Mouse (Mus musculus) left cerebral cortex, postnatal 4 days (tissue): Measurements from ENCODE around the gene Hid1. TPM values are rescaled to one million over a fixed set of nuclear protein-coding genes. Genes with fewer than 3 reads are reported as not detected.

ENCODE experiments used
- DNase-seq: peaks from one replicate; pipeline ENCODE4 v3.0.0-alpha.2; 2022
- intact Hi-C: fragments of 180-260 bp; cut with DNase I; formaldehyde crosslinking; loops from one replicate; pipeline ENCODE4 v1.15.1; 2025
- total RNA-seq, 2 experiments: library from RNA; stranded (reverse); gene quantifications; 2 replicates each; pipeline ENCODE4 v1.2.3; 2021

Gene Hid1
- total RNA-seq, 2 experiments from 2014 or later = 72.7 to 80.6 TPM

DNA sequence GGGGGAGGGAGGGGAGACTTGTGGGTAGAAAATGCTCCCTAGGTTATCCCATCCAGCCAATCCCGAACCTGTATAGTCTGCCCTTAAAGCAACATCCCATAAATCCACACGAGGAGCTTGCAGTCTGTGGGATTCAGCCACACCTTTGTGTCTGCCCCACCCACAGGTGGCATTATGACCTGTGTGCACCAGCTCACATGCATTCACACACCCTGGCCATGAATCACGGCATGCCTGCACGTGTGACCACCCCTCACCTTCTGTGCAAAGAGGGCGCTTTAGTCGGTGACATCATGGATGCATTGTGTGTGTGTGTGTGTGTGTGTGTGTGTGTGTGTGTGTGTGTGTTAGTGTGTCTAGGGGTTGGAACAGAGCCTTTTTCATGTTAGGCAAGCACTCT, 25.7 kb downstream of the Hid1 start:
- no peak for DNase-seq
- intact Hi-C loops = no loop called here

- no peak for DNase-seq
- intact Hi-C loops = no loop called here
These were observed 26.3 kb downstream of the Hid1 start for GRCm38 (mm10) chr11:115341246-115341645.

DNA sequence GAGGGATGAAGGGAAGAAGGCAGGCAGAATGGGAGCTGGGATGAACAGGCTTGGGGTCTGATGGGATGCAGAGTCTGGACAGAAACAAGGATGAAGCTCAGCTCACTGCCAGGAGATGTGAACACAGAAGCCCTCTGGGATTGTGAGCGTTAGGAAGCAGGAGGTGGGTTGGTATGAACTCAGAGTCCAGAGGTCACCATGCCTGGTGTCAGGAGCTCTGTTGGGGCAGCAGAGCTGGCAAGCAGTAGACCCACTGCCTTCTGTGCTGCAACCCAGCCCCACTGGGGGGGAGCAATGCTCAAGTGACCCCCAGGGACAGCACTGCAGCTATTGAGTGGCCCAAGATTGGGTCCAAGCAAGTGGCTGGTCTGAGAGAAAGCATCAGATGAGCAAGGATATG, 29.7 kb downstream of the Hid1 start:
- intact Hi-C loops = no loop called here
- DNase-seq = no peak

- intact Hi-C loops = no loop called here
- no peak for DNase-seq
These were observed 30.2 kb downstream of the Hid1 start for GRCm38 (mm10) chr11:115337350-115337749.

DNA sequence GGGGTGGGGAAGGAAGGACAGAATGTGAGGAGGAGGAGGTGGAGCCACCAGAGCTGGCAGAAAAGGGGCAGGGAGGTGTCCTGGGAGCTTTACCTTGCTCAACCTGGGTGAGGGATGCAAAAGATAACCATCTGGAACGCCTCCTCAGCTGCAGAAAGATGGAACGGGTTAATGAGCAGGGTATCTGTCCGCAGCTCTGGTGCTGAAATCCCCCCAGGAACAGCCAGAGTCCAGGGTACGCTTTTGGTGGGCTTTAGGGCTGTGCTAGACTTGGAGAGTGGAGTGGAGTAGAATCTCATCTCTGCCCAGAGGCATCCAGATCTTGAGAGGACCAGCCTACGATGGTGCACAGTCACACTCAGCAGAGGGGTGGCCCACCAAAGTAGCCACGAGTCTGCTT, 31.4 kb downstream of the Hid1 start:
- DNase-seq = no peak

GRCm38 (mm10) chr11:115335223-115335622, 32.3 kb downstream of the Hid1 start:
- intact Hi-C loops = no loop called here
- DNase-seq = no peak

More for the DNA sequence above, 31.4 kb downstream of the Hid1 start:
- intact Hi-C loops = no loop called here

GRCm38 (mm10) chr11:115334531-115334930, 33.0 kb downstream of the Hid1 start, which contains the start of gene Otop3:
Otop3 (plus strand) TSS chr11:115334731.
- no peak for DNase-seq
- intact Hi-C loops = no loop called here

DNA sequence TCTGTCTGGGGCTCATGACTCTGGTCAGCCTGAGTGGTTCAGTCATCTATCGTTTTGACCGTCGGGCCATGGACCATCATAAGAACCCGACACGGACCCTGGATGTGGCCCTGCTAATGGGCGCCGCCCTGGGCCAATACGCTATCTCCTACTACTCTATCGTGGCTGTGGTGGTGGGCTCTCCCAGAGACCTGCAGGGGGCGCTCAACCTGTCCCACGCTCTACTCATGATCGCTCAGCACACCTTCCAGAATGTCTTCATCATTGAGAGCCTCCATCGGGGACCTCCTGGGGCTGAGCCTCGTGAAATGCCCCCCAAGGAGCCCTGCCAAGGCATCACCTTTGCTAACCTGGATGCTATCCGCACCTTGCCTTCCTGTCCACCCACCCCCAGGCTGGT, 38.2 kb downstream of the Hid1 start:
- intact Hi-C loops = no loop called here
- DNase-seq = no peak

DNA sequence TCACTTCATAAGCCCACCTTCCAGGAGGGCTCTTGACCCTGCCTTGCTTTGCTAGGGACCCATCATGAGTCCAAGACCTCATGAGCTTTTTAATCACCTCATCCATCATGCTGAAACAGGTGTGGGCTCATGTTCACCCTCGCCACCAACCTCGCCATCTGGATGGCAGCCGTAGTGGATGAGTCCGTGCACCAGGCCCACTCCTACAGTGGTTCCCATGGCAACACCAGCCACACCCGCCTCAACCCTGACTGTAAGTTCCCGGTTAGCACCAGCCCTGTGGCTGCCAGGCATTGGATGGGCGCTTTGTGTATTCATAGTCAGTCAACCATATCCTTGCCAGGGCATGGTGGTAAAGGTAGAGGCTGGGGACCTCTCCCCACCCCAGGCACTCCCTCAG, 40.8 kb downstream of the Hid1 start:
- intact Hi-C loops = no loop called here
- DNase-seq = no peak

DNA sequence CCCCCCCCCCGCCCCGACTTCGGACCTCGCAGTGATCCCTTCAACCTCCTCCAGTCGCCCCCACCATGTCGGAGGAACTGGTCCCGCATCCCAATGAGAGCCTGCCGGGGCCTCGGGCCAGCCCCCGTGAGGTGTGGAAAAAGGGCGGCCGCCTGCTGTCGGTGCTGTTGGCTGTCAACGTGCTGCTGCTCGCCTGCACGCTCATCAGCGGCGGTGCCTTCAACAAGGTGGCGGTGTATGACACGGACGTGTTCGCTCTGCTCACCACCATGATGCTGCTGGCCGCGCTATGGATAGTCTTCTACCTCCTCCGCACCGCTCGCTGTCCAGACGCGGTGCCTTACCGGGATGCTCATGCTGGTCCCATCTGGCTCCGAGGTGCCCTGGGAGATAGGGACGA, 44.2 kb downstream of the Hid1 start:
- intact Hi-C loops = no loop called here
- DNase-seq = no peak

DNA sequence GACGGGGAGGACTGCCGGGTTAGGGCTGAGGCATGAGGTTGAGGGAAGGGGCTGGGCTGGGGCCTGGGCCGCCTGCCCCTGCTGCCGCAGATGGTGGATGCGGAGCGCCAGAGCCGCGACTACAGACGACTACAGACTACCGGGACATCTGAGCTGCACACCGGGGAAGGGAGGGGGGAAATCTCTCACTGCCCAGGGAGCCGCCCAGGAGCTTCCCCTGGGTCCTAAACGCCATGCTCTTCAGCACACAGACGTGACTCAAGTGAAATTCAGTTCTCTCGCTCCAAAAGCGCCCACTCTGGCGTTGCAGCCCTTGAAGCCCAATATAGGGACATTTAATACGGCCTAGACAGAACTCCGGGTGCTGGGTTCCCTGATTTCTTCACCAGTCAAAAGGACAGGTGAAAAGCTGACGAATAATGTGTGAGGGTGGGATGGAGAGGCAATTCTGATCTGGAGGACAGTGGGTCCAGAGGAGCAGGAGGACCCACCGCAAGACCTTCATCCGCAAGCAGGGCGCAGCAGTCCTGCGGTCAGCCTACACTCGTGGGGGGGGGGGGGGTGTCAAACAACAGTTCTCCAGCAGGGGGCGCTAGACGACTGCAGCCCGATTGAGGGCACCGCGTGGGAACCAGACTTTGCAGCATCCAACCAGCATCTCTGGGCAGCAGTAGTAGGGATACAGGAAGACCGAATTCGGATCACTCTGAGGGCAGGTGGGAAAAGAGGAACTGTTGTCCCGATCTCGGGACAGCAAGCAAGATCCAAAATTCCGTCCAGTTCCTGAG, 45.5 kb downstream of the Hid1 start, which contains the start of gene Ush1g:
TSS of gene Ush1g (minus strand) at position 136 of the 788 bp plus-strand sequence.
- intact Hi-C loops = no loop called here
- peak; percentile 69 for DNase-seq

DNA sequence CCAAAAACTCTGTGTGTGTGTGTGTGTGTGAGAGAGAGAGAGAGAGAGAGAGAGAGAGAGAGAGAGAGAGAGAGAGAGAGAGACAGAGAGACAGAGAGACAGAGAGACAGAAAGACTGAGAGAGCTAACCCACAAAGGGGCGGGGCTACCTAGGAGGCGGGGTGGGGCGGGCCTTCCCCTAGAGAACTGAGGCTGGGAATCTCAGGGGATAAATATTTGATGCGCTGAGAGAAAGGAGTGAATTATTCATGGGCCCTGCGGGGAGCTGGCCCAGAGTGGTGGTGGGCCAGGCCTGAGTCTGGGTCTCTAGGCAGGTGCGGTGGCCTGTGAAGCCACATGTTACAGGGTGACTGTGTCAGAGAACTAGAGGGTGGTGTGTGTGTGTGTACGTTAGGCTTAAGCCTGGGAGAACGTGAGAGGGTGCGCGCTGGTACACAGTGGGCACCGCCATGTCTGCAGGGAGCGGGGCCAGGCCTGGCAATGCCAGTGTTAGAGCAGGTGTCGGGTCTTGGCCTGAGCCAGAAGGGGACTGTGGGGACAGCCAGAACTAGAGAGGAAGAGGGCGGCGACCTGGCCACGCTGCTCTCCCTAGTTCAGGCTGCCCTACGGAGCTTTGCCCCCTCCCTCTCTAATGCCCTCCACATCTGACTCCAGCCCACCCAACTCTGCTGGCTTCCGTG, 47.7 kb downstream of the Hid1 start:
- intact Hi-C loops = no loop called here
- peak; percentile 61 for DNase-seq

DNA sequence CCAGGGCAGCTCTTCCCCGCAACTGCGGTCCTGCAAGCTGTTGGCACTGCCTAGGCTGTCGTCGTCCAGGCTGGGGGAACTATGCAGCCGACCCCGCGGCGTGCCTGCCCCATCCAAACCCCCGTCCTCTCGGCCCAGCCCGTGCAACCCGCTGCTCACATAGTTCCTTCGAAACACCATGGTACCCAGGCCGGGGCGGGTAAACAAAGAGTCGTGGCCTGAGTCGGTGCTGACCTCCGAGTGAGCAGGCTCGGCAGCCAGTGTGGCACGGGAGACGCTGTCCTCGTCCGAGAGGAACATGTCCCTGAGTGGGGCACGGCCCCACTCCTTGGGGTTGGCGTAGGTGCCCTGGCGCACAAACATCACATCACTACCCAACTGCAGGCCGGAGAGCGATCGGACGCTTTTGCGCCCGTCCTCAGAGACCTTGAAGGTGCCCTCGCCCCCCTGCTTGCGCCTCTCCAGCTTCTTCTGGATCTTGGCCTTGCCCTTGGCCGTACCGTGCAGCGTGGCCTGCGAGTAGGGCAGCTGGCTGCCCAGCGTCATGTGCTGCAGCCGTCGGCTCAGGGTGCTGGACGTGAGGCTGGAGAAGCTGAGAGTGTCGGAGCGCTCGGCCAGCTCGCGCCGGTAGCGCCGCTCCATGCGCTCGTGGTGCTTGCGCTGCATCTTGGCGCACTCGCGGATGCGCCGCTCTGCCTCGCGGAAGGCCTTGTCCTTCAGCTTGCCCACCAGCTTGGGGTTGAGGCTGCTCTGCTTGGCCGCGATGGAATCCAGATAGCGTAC, 49.1 kb downstream of the Hid1 start:
- intact Hi-C loops = no loop called here
- no peak for DNase-seq

DNA sequence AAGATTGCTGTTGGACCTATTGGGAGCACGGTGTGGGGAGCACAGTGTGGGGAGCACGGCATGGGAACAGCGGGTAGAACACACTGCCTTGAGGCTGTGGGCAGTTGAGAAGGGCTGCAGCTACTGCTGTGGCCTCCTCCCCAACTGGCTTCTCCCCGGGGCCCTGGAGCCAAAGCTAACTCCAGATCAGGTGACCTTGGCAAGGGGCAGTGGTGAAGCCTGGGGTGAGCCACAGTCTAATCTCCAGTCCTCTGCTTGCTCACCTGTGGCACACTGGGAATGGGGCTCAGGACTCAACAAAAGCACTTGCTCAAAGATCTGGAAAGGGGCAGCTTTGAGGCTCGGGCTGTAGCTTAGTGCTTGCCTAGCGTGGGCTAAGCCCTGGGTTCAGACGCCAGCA, 50.4 kb downstream of the Hid1 start:
- intact Hi-C loops = no loop called here
- no peak for DNase-seq

GRCm38 (mm10) chr11:115314249-115314648, 53.3 kb downstream of the Hid1 start:
- intact Hi-C loops = no loop called here

GRCm38 (mm10) chr11:115308781-115309180, 58.8 kb downstream of the Hid1 start:
- DNase-seq = no peak
- intact Hi-C loops = no loop called here

More at GRCm38 (mm10) chr11:115314249-115314648, 53.3 kb downstream of the Hid1 start:
- no peak for DNase-seq

DNA sequence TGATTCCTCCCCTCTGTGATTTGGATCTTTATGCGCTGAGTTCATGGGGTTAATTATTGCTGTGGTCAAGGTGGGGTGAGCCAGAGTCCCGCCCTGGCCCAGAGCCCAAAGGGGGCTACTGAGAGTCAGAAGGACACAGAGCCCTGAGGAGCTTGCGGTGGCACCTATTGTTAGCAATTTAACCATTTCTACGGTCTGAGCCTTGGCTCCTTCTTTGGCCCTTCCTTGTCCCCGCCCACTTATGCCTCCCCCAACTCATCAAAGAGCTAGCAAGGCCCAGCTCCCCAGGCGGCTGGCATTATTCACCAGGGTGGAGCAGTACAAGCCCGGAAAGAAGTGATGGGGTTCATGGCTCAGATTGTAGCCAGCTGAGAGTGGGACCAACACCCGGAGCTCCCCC, 60.7 kb downstream of the Hid1 start, which contains the start of gene Otop2:
TSS of gene Otop2 (plus strand) at position 301 of the 400 bp plus-strand sequence.
- intact Hi-C loops = no loop called here
- DNase-seq = no peak

- intact Hi-C loops = no loop called here
These were observed 64.4 kb downstream of the Hid1 start for GRCm38 (mm10) chr11:115303167-115303566.

GRCm38 (mm10) chr11:115301351-115301750, 66.2 kb downstream of the Hid1 start:
- DNase-seq = no peak
- intact Hi-C loops = no loop called here

More at GRCm38 (mm10) chr11:115303167-115303566, 64.4 kb downstream of the Hid1 start:
- DNase-seq = no peak

DNA sequence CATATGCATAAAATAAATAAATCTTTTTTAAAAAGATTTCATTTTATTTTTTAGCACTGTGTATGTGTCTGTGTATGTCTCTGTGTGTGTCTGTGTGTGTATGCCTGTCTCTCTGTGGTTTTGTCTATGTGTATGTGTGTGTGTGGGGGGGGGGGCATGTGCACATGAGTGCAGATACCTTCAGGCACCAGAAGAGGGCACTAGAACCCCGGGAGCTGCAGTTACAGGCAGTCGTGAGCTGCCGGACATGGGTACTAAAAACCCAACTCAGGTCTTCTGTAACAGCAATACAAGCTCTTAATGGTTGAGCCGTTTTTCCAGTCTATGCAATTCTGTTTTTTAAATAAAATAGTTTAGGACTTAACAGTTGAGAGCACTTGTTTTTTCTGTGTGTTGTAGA, 66.8 kb downstream of the Hid1 start:
- intact Hi-C loops = no loop called here
- no peak for DNase-seq

GRCm38 (mm10) chr11:115298160-115298559, 69.4 kb downstream of the Hid1 start:
- intact Hi-C loops = no loop called here
- DNase-seq = no peak
